Comparison of ENCODE assay signal across 25 mouse cellular contexts in genomic region chr13:92332103-92332879, GRCm38 (mm10). TPM values are rescaled to one million over a fixed set of nuclear protein-coding genes. Genes with fewer than 3 reads are reported as not detected.
DNase-seq lines count a peak whose midpoint lies in the region; ATAC-seq and TF ChIP-seq lines count a peak whose summit lies in the region.
"Had no signal": no experiment of that assay in that cellular context is flagged by ENCODE, and none has a peak within 500 bp of the region (broad histone marks: within the 10 kb centered on the region; RNA-seq: fewer than 3 reads in every experiment).

No protein-coding gene starts in this region.

- TF ChIP-seq CTCF in CH12.LX (conservative IDR thresholded peaks at IDR 0.05 in 1 of 2, IDR thresholded peaks at IDR 0.05 in 1 of 2; ENCODE audit: low read depth in 2 of 2, low read length in 2 of 2) = no peak
- TF ChIP-seq CTCF in forebrain, postnatal 0 days (IDR thresholded peaks at IDR 0.05; ENCODE audit: low read depth) = no peak

- H3K9me3 ChIP-seq in CH12.LX (replicated peaks; ENCODE audit: low read length) = no peaks in the 10 kb centered on the region
- H3K9me3 ChIP-seq in midbrain, embryonic 13.5 days = no peaks in the 10 kb centered on the region
- H3K9me3 ChIP-seq in forebrain, postnatal 0 days (ENCODE audit: low read length) = no peaks in the 10 kb centered on the region
- H3K9me3 ChIP-seq: embryonic facial prominence, embryonic 10.5 days; heart, embryonic 15.5 days; hindbrain, embryonic 10.5 days had no signal

- H3K4me2 ChIP-seq in CH12.LX (ENCODE audit: insufficient read depth, low read depth, poor library complexity, severe bottlenecking) = peak overlapping the region; percentile 42
- no peak overlapping the region for H3K4me2 ChIP-seq in midbrain, embryonic 13.5 days (replicated peaks)
- no peak overlapping the region for H3K4me2 ChIP-seq in forebrain, postnatal 0 days (ENCODE audit: low read depth)
- H3K4me2 ChIP-seq: heart, embryonic 11.5 days; heart, embryonic 15.5 days; hindbrain, embryonic 14.5 days had no signal

- peak; percentile 31 for DNase-seq in CD4-positive helper T cell, adult 2 months (ENCODE audit: low read depth, low spot score)
- DNase-seq in CH12.LX (ENCODE audit: extremely low read depth) (no peak), ZHBTc4 (ENCODE audit: low read depth, low spot score) (peak; percentile 16)
- no peak for DNase-seq in lung, postnatal 4 days
- no peak for DNase-seq in forebrain, postnatal 0 days
- DNase-seq: adrenal gland, postnatal 14 days; cerebellum, adult 18-20 months; cerebellum, adult 9-11 months; cerebellum, postnatal 36 days; gastrocnemius, postnatal 10 days; heart, adult 2 months; heart, postnatal 14 days; kidney, adult 8-10 months had no signal

- ATAC-seq in inflammation-experienced regulatory T-cells, adult 6 months = peak; percentile 68
- ATAC-seq in midbrain, embryonic 13.5 days = no peak
- ATAC-seq in forebrain, postnatal 0 days = no peak
- ATAC-seq: forebrain, embryonic 14.5 days; intestine, postnatal 0 days; Patski had no signal

- no peaks in the 10 kb centered on the region for H3K79me2 ChIP-seq in CH12.LX (replicated peaks; ENCODE audit: control insufficient read depth, extremely low read depth, insufficient read depth, poor library complexity, severe bottlenecking)

- 86% methylated on average over 15 of the region's 15 CpGs for WGBS in midbrain, embryonic 13.5 days
- WGBS in forebrain, postnatal 0 days = 80% methylated on average over 15 of the region's 15 CpGs

- H3K4me3 ChIP-seq in CH12.LX (replicated peaks in 1 of 3; ENCODE audit: low read depth in 2 of 3, low read length in 2 of 3, poor library complexity in 1 of 3) = no peak overlapping the region
- no peak overlapping the region for H3K4me3 ChIP-seq in midbrain, embryonic 13.5 days (replicated peaks)
- no peak overlapping the region for H3K4me3 ChIP-seq in forebrain, postnatal 0 days (ENCODE audit: low read depth, low read length)
- H3K4me3 ChIP-seq: embryonic facial prominence, embryonic 10.5 days; heart, adult 2 months; heart, embryonic 15.5 days; hindbrain, embryonic 10.5 days had no signal

- H3K4me1 ChIP-seq in CH12.LX (ENCODE audit: control insufficient read depth in 1 of 2, insufficient read depth in 2 of 2) = peaks cover 4 to 22% of the 10 kb centered on the region in 2 experiments; a peak in 2 of 4 replicates
- H3K4me1 ChIP-seq in midbrain, embryonic 13.5 days (replicated peaks) = no peaks in the 10 kb centered on the region
- no peaks in the 10 kb centered on the region for H3K4me1 ChIP-seq in forebrain, postnatal 0 days (ENCODE audit: insufficient read depth)
- H3K4me1 ChIP-seq: embryonic facial prominence, embryonic 10.5 days; heart, embryonic 15.5 days; hindbrain, embryonic 10.5 days had no signal

- in situ Hi-C loops in CH12.LX (cut with MboI; ENCODE audit: low pct_ligation_motif_present, low pct_unique_long_range_greater_than_20kb, low sequenced_read_pairs) = loop anchor here (25.0 kb wide), 1 partner anchor 420 kb away; no protein-coding TSS in a partner anchor

- no peak for TF ChIP-seq EP300 in CH12.LX (IDR thresholded peaks at IDR 0.05; ENCODE audit: low read length)

- no peak overlapping the region for H3K9ac ChIP-seq in CH12.LX (ENCODE audit: insufficient read depth, low read depth)
- H3K9ac ChIP-seq in midbrain, embryonic 13.5 days (replicated peaks) = no peak overlapping the region
- no peak overlapping the region for H3K9ac ChIP-seq in forebrain, postnatal 0 days
- H3K9ac ChIP-seq: heart, embryonic 15.5 days; hindbrain, embryonic 14.5 days had no signal

- no peaks in the 10 kb centered on the region for H3K27me3 ChIP-seq in CH12.LX (replicated peaks)
- H3K27me3 ChIP-seq in midbrain, embryonic 13.5 days = no peaks in the 10 kb centered on the region
- H3K27me3 ChIP-seq in forebrain, postnatal 0 days (ENCODE audit: insufficient read depth, low read length) = no peaks in the 10 kb centered on the region
- H3K27me3 ChIP-seq: heart, embryonic 15.5 days; Patski had no signal

- dilution Hi-C loops in CH12.LX (cut with MboI; ENCODE audit: extremely low pct_ligation_motif_present, extremely low pct_unique_long_range_greater_than_20kb, low sequenced_read_pairs) = no loop called here

- peaks cover 6 to 65% of the 10 kb centered on the region in 2 experiments for H3K36me3 ChIP-seq in CH12.LX (replicated peaks in 1 of 2; ENCODE audit: control insufficient read depth in 1 of 2, insufficient read depth in 1 of 2, low read length in 1 of 2)
- H3K36me3 ChIP-seq in midbrain, embryonic 13.5 days = peaks cover 9% of the 10 kb centered on the region
- no peaks in the 10 kb centered on the region for H3K36me3 ChIP-seq in forebrain, postnatal 0 days (ENCODE audit: insufficient read depth)
- H3K36me3 ChIP-seq: heart, embryonic 15.5 days had no signal

- no peak for TF ChIP-seq POLR2A in CH12.LX (IDR thresholded peaks at IDR 0.05; ENCODE audit: low read depth, low read length)

- no peak overlapping the region for H3K27ac ChIP-seq in CH12.LX (ENCODE audit: insufficient read depth, low read depth)
- H3K27ac ChIP-seq in midbrain, embryonic 13.5 days = no peak overlapping the region
- H3K27ac ChIP-seq in forebrain, postnatal 0 days (ENCODE audit: low read depth, low read length) = no peak overlapping the region
- H3K27ac ChIP-seq: embryonic facial prominence, embryonic 10.5 days; heart, adult 2 months; heart, embryonic 15.5 days; hindbrain, embryonic 10.5 days; hindbrain, embryonic 14.5 days had no signal

- no peak for TF ChIP-seq RAD21 in CH12.LX (IDR thresholded peaks at IDR 0.05; ENCODE audit: low read depth, low read length)

TF ChIP-seq in CH12.LX, 34 proteins besides CTCF, POLR2A, EP300 and RAD21:
- TF ChIP-seq USF1 (IDR thresholded peaks at IDR 0.05; ENCODE audit: low read depth, low read length) (no peak), TBP (conservative IDR thresholded peaks at IDR 0.05; ENCODE audit: low read depth, low read length) (no peak), RCOR1 (conservative IDR thresholded peaks at IDR 0.05; ENCODE audit: low read depth, low read length) (no peak)

RNA-seq across cellular contexts. Expression of gene Dhfr, which starts 22.2 kb away (rescaled TPM):
- total RNA-seq in CH12.LX (2012; rRNA removed) (13.6 and 19.6 TPM in 2 replicates), CH12.LX (2014; rRNA removed) (47.0 and 52.0 TPM in 2 replicates)
- 23.8 and 24.1 TPM in 2 replicates for polyA plus RNA-seq in CH12.LX (2012; ENCODE audit: insufficient read length, low read depth)
- polyA plus RNA-seq in inflammation-experienced regulatory T-cells, adult 6 months (2017; shearing (Covaris generic)) = 10 to 100 TPM in 1 of 3 experiments, 1 to 10 TPM in 2; 2.4 to 10.2 (median 3.3) TPM
- 8.5 and 8.6 TPM in 2 replicates for polyA plus RNA-seq in midbrain, embryonic 13.5 days (2015; fragmentation: Nextera tagmentation; extraction: Ambion mirVana)
- 3.1 and 3.3 TPM in 2 replicates for total RNA-seq in forebrain, postnatal 0 days (2014; rRNA removed)
- polyA plus RNA-seq in forebrain, postnatal 0 days (2015; fragmentation: Nextera tagmentation; extraction: Ambion mirVana) = 2.8 and 3.1 TPM in 2 replicates

RNA-seq across cellular contexts. Expression of gene Msh3, which starts 22.5 kb away (rescaled TPM):
- total RNA-seq in CH12.LX (2012; rRNA removed) (13.7 and 15.4 TPM in 2 replicates), CH12.LX (2014; rRNA removed) (26.9 and 27.0 TPM in 2 replicates)
- 18.3 and 21.3 TPM in 2 replicates for polyA plus RNA-seq in CH12.LX (2012; ENCODE audit: insufficient read length, low read depth)
- 10 to 100 TPM; 28.6 to 51.5 (median 35.9) TPM for polyA plus RNA-seq in inflammation-experienced regulatory T-cells, adult 6 months (2017; shearing (Covaris generic))
- polyA plus RNA-seq in midbrain, embryonic 13.5 days (2015; fragmentation: Nextera tagmentation; extraction: Ambion mirVana) = 26.7 and 27.3 TPM in 2 replicates
- total RNA-seq in forebrain, postnatal 0 days (2014; rRNA removed) = 26.9 and 33.6 TPM in 2 replicates
- 17.2 and 20.3 TPM in 2 replicates for polyA plus RNA-seq in forebrain, postnatal 0 days (2015; fragmentation: Nextera tagmentation; extraction: Ambion mirVana)

RNA-seq across cellular contexts. Expression of gene Gm20379, which starts 26.5 kb away (rescaled TPM):
- total RNA-seq in CH12.LX (2012; rRNA removed) (not detected in 2 replicates), CH12.LX (2014; rRNA removed) (not detected in 2 replicates)
- polyA plus RNA-seq in CH12.LX (2012; ENCODE audit: insufficient read length, low read depth) = 7.4 and 11.7 TPM in 2 replicates
- polyA plus RNA-seq in inflammation-experienced regulatory T-cells, adult 6 months (2017; shearing (Covaris generic)) = 10 to 100 TPM in 2 of 3 experiments, 1 to 10 TPM in 1; 8.7 to 17.3 (median 10.3) TPM
- polyA plus RNA-seq in midbrain, embryonic 13.5 days (2015; fragmentation: Nextera tagmentation; extraction: Ambion mirVana) = 0.88 and 1.0 TPM in 2 replicates
- total RNA-seq in forebrain, postnatal 0 days (2014; rRNA removed) = not detected in 2 replicates
- 0.25 TPM in 1 of 2 replicates, not detected in the other for polyA plus RNA-seq in forebrain, postnatal 0 days (2015; fragmentation: Nextera tagmentation; extraction: Ambion mirVana)
- total RNA-seq: adrenal gland, adult 18-20 months; adrenal gland, postnatal 14 days; gastrocnemius, postnatal 10 days; gastrocnemius, postnatal 4 days; heart, adult 2 months; heart, postnatal 14 days had no signal
- polyA plus RNA-seq: heart, adult 2 months; Patski had no signal

Comparison
In these comparisons a context has a peak if more than half of its experiments do, and no peak if none do; other contexts are left out.
1. DNase-seq: peak in CD4-positive helper T cell, adult 2 months (single experiment) and ZHBTc4 (single experiment); none in CH12.LX (single experiment), lung, postnatal 4 days (0 of 2) and forebrain, postnatal 0 days (single experiment).